Mouse (Mus musculus) kidney, adult 2 months (tissue): ENCODE data around the gene Pwwp2a.

Experiments
- CTCF ChIP-seq: fragments of 200-500 bp; conservative IDR thresholded peaks from 2 replicates; pipeline ENCODE4 v1.5.1; 2011; ENCODE audit warnings: low read depth, mild to moderate bottlenecking, control low read depth, low read length, moderate library complexity, mixed read lengths; ENCODE audit not compliant: insufficient read depth, insufficient read length
- POLR2A ChIP-seq: fragments of 200-500 bp; IDR thresholded peaks from one replicate; pipeline ENCODE4 v1.6.1; 2011; ENCODE audit warnings: low read depth, low read length, control low read depth

GRCm38 (mm10) chr11:43633658-43634401 lies 48.0 kb upstream of the Pwwp2a start:
- no peak for TF ChIP-seq POLR2A
- TF ChIP-seq CTCF = no peak
